In genomic region chr8:70596775-70597416, GRCm38 (mm10) we compare ENCODE assay signal across 9 mouse cellular contexts. TPM values are rescaled to one million over a fixed set of nuclear protein-coding genes. Genes with fewer than 3 reads are reported as not detected.
DNase-seq lines count a peak whose midpoint lies in the region; ATAC-seq and TF ChIP-seq lines count a peak whose summit lies in the region.
"Had no signal": no experiment of that assay in that cellular context is flagged by ENCODE, and none has a peak within 500 bp of the region (broad histone marks: within the 10 kb centered on the region; RNA-seq: fewer than 3 reads in every experiment).

No protein-coding gene starts in this region.

- ATAC-seq in lung, embryonic 14.5 days (ENCODE audit: insufficient read depth) = no peak
- no peak for ATAC-seq in midbrain, embryonic 14.5 days (ENCODE audit: low FRiP score, low TSS enrichment)
- no peak for ATAC-seq in activated CD4-positive, CD25-positive, alpha-beta regulatory T cell, adult 4 months

- peak overlapping the region; percentile 83 for H3K4me2 ChIP-seq in lung, embryonic 14.5 days
- peak overlapping the region; percentile 68 for H3K4me2 ChIP-seq in midbrain, embryonic 14.5 days (ENCODE audit: low read length)

- H3K36me3 ChIP-seq in lung, embryonic 14.5 days (ENCODE audit: insufficient read depth) = peaks cover 26% of the 10 kb centered on the region
- peaks cover 43% of the 10 kb centered on the region for H3K36me3 ChIP-seq in hindbrain, embryonic 10.5 days
- H3K36me3 ChIP-seq in midbrain, embryonic 14.5 days (ENCODE audit: control insufficient read depth, insufficient read depth, low read length) = peaks cover 15% of the 10 kb centered on the region

- no peak overlapping the region for H3K27ac ChIP-seq in lung, embryonic 14.5 days (ENCODE audit: low read depth)
- no peak overlapping the region for H3K27ac ChIP-seq in hindbrain, embryonic 10.5 days
- no peak overlapping the region for H3K27ac ChIP-seq in midbrain, embryonic 14.5 days (replicated peaks; ENCODE audit: low read depth, low read length)

- H3K4me3 ChIP-seq in lung, embryonic 14.5 days (ENCODE audit: low read depth, low read length) = peak overlapping the region; percentile 46
- peak overlapping the region; percentile 57 for H3K4me3 ChIP-seq in hindbrain, embryonic 10.5 days
- peak overlapping the region; percentile 39; the same call in 1 of the 2 replicates for H3K4me3 ChIP-seq in midbrain, embryonic 14.5 days (replicated peaks; ENCODE audit: low read depth, low read length)

- WGBS in lung, embryonic 14.5 days = 85% methylated on average over 17 of the region's 17 CpGs
- WGBS in hindbrain, embryonic 10.5 days = 86% methylated on average over 17 of the region's 17 CpGs
- 89% methylated on average over 17 of the region's 17 CpGs for WGBS in midbrain, embryonic 14.5 days

- TF ChIP-seq CTCF in lung, embryonic 14.5 days (IDR thresholded peaks at IDR 0.05; ENCODE audit: low read depth) = peak; percentile 46

- DNase-seq in lung, embryonic 14.5 days = peak; percentile 39
- no peak for DNase-seq in lung, postnatal 36 days
- DNase-seq in cerebellum, adult 9-11 months = peak; percentile 80
- peak; percentile 35 for DNase-seq in hindbrain, embryonic 10.5 days (ENCODE audit: low spot score)
- peak; percentile 29 for DNase-seq in midbrain, embryonic 14.5 days
- DNase-seq in adrenal gland, postnatal 4 days (ENCODE audit: low spot score in 2 of 2) = no peak
- no peak for DNase-seq in frontal cortex, postnatal 25 days (ENCODE audit: low spot score in 2 of 2)

- no peak overlapping the region for H3K9ac ChIP-seq in lung, embryonic 14.5 days
- 0 out of 2 replicates have a peak overlapping the region, but pooled peaks have one; percentile 57 for H3K9ac ChIP-seq in midbrain, embryonic 14.5 days (replicated peaks; ENCODE audit: low read length)

- H3K4me1 ChIP-seq in lung, embryonic 14.5 days (ENCODE audit: insufficient read depth) = peaks cover 35% of the 10 kb centered on the region
- H3K4me1 ChIP-seq in hindbrain, embryonic 10.5 days (replicated peaks) = peaks cover 91% of the 10 kb centered on the region
- H3K4me1 ChIP-seq in midbrain, embryonic 14.5 days (ENCODE audit: control insufficient read depth, insufficient read depth, low read length) = peaks cover 55% of the 10 kb centered on the region

- no peaks in the 10 kb centered on the region for H3K27me3 ChIP-seq in lung, embryonic 14.5 days (ENCODE audit: insufficient read depth, low read length)
- peaks cover 47% of the 10 kb centered on the region for H3K27me3 ChIP-seq in hindbrain, embryonic 10.5 days (ENCODE audit: insufficient read depth, poor library complexity, severe bottlenecking)
- 0 out of 2 replicates have a peak, but pooled peaks cover 5% of the 10 kb centered on the region for H3K27me3 ChIP-seq in midbrain, embryonic 14.5 days (ENCODE audit: control insufficient read depth, insufficient read depth, low read length)

- H3K9me3 ChIP-seq in lung, embryonic 14.5 days (ENCODE audit: low read depth, low read length) = no peaks in the 10 kb centered on the region
- peaks cover 2% of the 10 kb centered on the region; the same call in 1 of the 2 replicates for H3K9me3 ChIP-seq in hindbrain, embryonic 10.5 days
- no peaks in the 10 kb centered on the region for H3K9me3 ChIP-seq in midbrain, embryonic 14.5 days (ENCODE audit: control insufficient read depth, low read length)

RNA-seq across cellular contexts. Expression of gene Isyna1, which starts 2.7 kb away (rescaled TPM):
- 91.6 and 107 TPM in 2 replicates for polyA plus RNA-seq in lung, embryonic 14.5 days (2014; fragmentation: Nextera tagmentation; extraction: Ambion mirVana)
- 158 and 159 TPM in 2 replicates for polyA plus RNA-seq in hindbrain, embryonic 10.5 days (2016; fragmentation: Nextera tagmentation; extraction: Ambion mirVana)
- polyA plus RNA-seq in midbrain, embryonic 14.5 days (2014; fragmentation: Nextera tagmentation; extraction: Ambion mirVana) = 91.9 and 101 TPM in 2 replicates
- 10 to 100 TPM; 19.3 to 44.6 TPM for polyA plus RNA-seq in activated CD4-positive, CD25-positive, alpha-beta regulatory T cell, adult 4 months (2017; shearing (Covaris generic))
- 10 to 100 TPM; 82.6 to 88.9 TPM for total RNA-seq in adrenal gland, postnatal 4 days (2021)

RNA-seq across cellular contexts. Expression of gene Ssbp4, which starts 11.8 kb away (rescaled TPM):
- 127 and 143 TPM in 2 replicates for polyA plus RNA-seq in lung, embryonic 14.5 days (2014; fragmentation: Nextera tagmentation; extraction: Ambion mirVana)
- 84.4 and 117 TPM in 2 replicates for polyA plus RNA-seq in hindbrain, embryonic 10.5 days (2016; fragmentation: Nextera tagmentation; extraction: Ambion mirVana)
- polyA plus RNA-seq in midbrain, embryonic 14.5 days (2014; fragmentation: Nextera tagmentation; extraction: Ambion mirVana) = 172 and 213 TPM in 2 replicates
- polyA plus RNA-seq in activated CD4-positive, CD25-positive, alpha-beta regulatory T cell, adult 4 months (2017; shearing (Covaris generic)) = 10 to 100 TPM; 15.8 to 17.7 TPM
- total RNA-seq in adrenal gland, postnatal 4 days (2021) = 100 to 1,000 TPM; 137 to 154 TPM

RNA-seq across cellular contexts. Expression of gene Lrrc25, which starts 19.1 kb away (rescaled TPM):
- 1.9 TPM in 2 replicates for polyA plus RNA-seq in lung, embryonic 14.5 days (2014; fragmentation: Nextera tagmentation; extraction: Ambion mirVana)
- 1.1 and 1.6 TPM in 2 replicates for polyA plus RNA-seq in hindbrain, embryonic 10.5 days (2016; fragmentation: Nextera tagmentation; extraction: Ambion mirVana)
- polyA plus RNA-seq in midbrain, embryonic 14.5 days (2014; fragmentation: Nextera tagmentation; extraction: Ambion mirVana) = 0.34 and 1.1 TPM in 2 replicates
- polyA plus RNA-seq in activated CD4-positive, CD25-positive, alpha-beta regulatory T cell, adult 4 months (2017; shearing (Covaris generic)) = 1 to 10 TPM in 1 of 2 experiments, under 1 TPM in 1; 0.54 to 1.0 TPM
- total RNA-seq in adrenal gland, postnatal 4 days (2021) = 1 to 10 TPM; 2.9 to 3.8 TPM

RNA-seq across cellular contexts. Expression of gene Gdf15, which starts 35.4 kb away (rescaled TPM):
- 0.12 and 0.22 TPM in 2 replicates for polyA plus RNA-seq in lung, embryonic 14.5 days (2014; fragmentation: Nextera tagmentation; extraction: Ambion mirVana)
- not detected in 2 replicates for polyA plus RNA-seq in hindbrain, embryonic 10.5 days (2016; fragmentation: Nextera tagmentation; extraction: Ambion mirVana)
- polyA plus RNA-seq in midbrain, embryonic 14.5 days (2014; fragmentation: Nextera tagmentation; extraction: Ambion mirVana) = 0.16 and 0.20 TPM in 2 replicates
- not detected for polyA plus RNA-seq in activated CD4-positive, CD25-positive, alpha-beta regulatory T cell, adult 4 months (2017; shearing (Covaris generic))
- total RNA-seq in adrenal gland, postnatal 4 days (2021) = 1 to 10 TPM in 1 of 2 experiments, under 1 TPM in 1; 0.59 to 1.8 TPM
- total RNA-seq: left cerebral cortex, adult 8-10 months had no signal

RNA-seq across cellular contexts. Expression of gene Ell, which starts 57.6 kb away (rescaled TPM):
- 18.5 and 20.0 TPM in 2 replicates for polyA plus RNA-seq in lung, embryonic 14.5 days (2014; fragmentation: Nextera tagmentation; extraction: Ambion mirVana)
- 20.5 and 22.4 TPM in 2 replicates for polyA plus RNA-seq in hindbrain, embryonic 10.5 days (2016; fragmentation: Nextera tagmentation; extraction: Ambion mirVana)
- polyA plus RNA-seq in midbrain, embryonic 14.5 days (2014; fragmentation: Nextera tagmentation; extraction: Ambion mirVana) = 14.9 and 17.1 TPM in 2 replicates
- polyA plus RNA-seq in activated CD4-positive, CD25-positive, alpha-beta regulatory T cell, adult 4 months (2017; shearing (Covaris generic)) = 10 to 100 TPM; 27.8 to 35.2 TPM
- 10 to 100 TPM; 31.0 to 32.4 TPM for total RNA-seq in adrenal gland, postnatal 4 days (2021)

Comparison
In these comparisons a context has a peak if more than half of its experiments do, and no peak if none do; other contexts are left out.
1. DNase-seq: peak in lung, embryonic 14.5 days (single experiment), cerebellum, adult 9-11 months (single experiment), hindbrain, embryonic 10.5 days (single experiment) and midbrain, embryonic 14.5 days (single experiment); none in lung, postnatal 36 days (single experiment), adrenal gland, postnatal 4 days (0 of 2) and frontal cortex, postnatal 25 days (0 of 2).
2. Peak in every context shown above with its lines, with median percentiles within 50 percentile points of each other: H3K4me3 ChIP-seq.